Mouse (Mus musculus): ENCODE results near the gene Btbd35f25.
"Not testable (repeated sequence)": the region's sequence is repeated elsewhere in the genome, so short reads cannot be mapped to it uniquely, and the experiment has no call there.

The Btbd35f25 gene

DNA sequence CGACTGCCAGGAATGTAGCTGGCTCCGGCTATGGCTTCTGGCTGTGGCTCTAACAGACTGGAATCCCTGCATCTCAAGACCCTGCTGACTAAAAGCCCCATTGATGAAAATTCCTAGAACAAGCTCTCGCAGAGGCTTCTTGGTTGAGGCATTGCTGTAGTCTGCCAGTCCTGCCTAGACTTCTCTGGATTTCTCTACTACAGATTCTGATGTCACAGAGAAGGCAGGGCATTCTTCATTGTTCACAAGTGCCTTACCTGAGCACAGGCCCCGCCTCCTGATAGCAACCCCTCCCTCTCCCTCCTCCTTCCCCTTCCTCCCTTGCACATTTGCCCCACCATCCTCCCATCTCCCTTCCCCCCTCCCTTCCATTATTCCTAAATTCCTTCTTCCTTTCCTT is at the start of gene Btbd35f25:
Btbd35f25 (minus strand) TSS at position 101 of the 400 bp plus-strand sequence.
- DNase-seq (ENCODE audit: low spot score in 2 of 2): not testable (repeated sequence)

DNA sequence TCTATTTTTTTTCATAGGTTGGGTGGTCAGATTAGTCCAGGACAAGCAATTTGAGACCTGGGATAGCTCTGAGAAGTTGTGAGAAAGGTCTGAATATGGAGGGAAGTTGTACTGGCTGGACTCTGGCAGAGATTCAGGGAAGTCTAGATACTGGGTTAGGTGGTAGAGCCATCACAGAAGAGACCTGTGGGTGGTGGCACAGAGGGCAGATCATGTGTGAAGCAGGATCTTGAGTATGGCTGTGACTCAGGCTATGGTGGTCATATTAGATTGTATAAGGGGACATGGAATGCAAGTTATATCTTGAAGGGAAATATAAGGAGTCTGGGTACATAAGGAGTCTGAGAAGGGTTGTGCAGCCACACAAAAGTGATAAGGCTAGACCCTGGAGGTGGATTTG is 49.3 kb upstream of the Btbd35f25 start:
- DNase-seq (ENCODE audit: low spot score in 2 of 2): no peak

DNA sequence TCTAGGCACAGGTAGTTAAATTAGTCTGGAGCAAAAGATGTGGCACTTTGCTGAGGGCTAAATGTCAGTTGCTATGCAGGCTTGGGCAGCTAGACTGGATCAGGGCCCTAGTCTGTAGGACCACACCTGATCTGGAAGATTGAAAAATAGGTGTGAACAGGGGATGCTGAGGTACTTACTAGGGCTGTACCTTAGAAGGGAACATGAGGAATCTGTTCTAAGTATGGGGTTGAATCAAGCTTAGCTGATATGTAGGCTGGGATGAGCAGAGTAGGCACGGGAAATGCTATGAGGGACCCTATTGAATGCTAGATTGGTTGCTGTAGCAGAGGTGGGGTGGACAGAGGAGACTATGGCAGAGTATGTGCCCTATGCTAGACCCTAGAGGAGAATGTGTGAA is 47.0 kb upstream of the Btbd35f25 start:
- DNase-seq (ENCODE audit: low spot score in 2 of 2): no peak

DNA sequence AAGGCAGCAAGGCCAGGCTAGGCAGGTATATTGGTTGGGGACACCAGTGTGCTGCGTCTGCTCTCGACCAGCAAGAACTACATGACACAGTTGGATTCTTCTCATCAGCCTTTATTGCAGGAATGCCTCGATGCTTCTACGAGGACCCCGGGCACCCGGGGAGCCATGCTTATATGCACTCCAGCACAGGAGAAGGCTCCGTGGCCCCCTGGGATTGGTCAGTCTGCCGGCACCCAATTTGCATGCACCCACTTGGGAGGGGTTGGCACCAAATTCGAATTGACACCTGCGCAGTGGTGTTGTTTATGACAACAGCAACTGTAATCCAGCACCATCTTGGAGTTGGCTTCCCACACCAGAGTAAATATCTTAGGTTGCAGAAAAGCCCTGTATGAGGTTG is 28.1 kb upstream of the Btbd35f25 start:
- DNase-seq (ENCODE audit: low spot score in 2 of 2): no peak

DNA sequence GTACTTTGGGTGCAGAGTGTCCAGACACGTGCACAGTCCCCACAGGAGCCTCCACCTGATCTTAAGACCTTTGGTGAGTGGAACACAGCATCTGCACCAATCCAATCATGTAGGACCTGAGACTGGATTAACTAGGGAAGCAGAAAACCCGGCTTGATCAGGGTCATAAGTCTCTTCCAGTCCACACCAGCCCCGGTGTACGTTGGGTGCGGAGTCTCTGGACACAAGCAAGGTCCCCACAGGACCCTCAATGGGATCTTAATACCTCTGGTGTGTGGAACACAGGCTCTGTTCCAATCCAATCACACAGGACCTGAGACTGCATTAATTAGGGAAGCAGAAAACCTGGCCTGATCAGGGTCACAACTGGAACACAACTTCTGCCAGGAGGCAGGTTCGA is 20.0 kb upstream of the Btbd35f25 start:
- no peak for DNase-seq (ENCODE audit: low spot score in 2 of 2)

All from right cerebral cortex, adult 2 months (tissue).